Comparison of ENCODE assay signal across 21 mouse cellular contexts in the genomic region with DNA sequence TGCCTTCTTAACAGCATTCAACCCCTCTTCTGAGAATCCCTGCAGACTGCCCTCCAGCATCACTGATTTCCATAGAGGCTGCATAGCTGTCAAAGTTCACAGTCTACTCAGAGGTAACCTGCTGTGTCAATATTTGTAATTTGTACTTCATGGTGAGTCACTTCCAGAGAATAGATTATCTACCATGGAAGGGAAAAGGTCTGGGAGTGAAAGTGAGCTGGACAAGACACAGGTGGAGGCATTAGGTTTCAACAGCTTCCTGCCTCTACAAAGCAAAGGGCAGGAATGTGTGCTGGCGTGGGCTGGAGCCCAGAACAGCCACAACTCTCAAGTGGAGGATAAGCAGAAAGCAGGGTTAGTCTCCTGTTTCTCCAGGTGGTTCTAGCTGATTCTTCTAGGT.
DNase-seq lines count a peak whose midpoint lies in the region; ATAC-seq lines count a peak whose summit lies in the region.
"Had no signal": no experiment of that assay in that cellular context is flagged by ENCODE, and none has a peak within 500 bp of the region (broad histone marks: within the 10 kb centered on the region; RNA-seq: fewer than 3 reads in every experiment).

No protein-coding gene starts in this region.

- H3K4me3 ChIP-seq in liver, embryonic 13.5 days (replicated peaks): no peak overlapping the region
- H3K4me3 ChIP-seq in intestine, embryonic 15.5 days (replicated peaks): no peak overlapping the region
- H3K4me3 ChIP-seq in intestine, embryonic 16.5 days (ENCODE audit: low read length): no peak overlapping the region
- H3K4me3 ChIP-seq in stomach, embryonic 15.5 days (replicated peaks): no peak overlapping the region
- H3K4me3 ChIP-seq: embryonic facial prominence, embryonic 10.5 days; forebrain, embryonic 12.5 days; heart, embryonic 13.5 days; hindbrain, embryonic 15.5 days; midbrain, embryonic 10.5 days had no signal

- no peak for DNase-seq in liver, embryonic 13.5 days
- DNase-seq in liver: no peak
- no peak for DNase-seq in spleen, adult 12 weeks (ENCODE audit: low spot score)
- DNase-seq in left cerebral cortex, adult 11 months (ENCODE audit: low spot score): no peak
- DNase-seq: cerebellum, adult 18-20 months; cerebellum, postnatal 25 days; heart, adult 18-20 months; heart, postnatal 36 days; kidney, adult 11 months; kidney, postnatal 4 days; layer of hippocampus, adult 9-11 months; right cerebral cortex, postnatal 25 days; thymus, postnatal 4 days had no signal

- H3K9me3 ChIP-seq in liver, embryonic 13.5 days (replicated peaks): no peaks in the 10 kb centered on the region
- no peaks in the 10 kb centered on the region for H3K9me3 ChIP-seq in intestine, embryonic 15.5 days
- H3K9me3 ChIP-seq in intestine, embryonic 16.5 days (ENCODE audit: control insufficient read depth, low read length): no peaks in the 10 kb centered on the region
- no peaks in the 10 kb centered on the region for H3K9me3 ChIP-seq in stomach, embryonic 15.5 days
- H3K9me3 ChIP-seq: embryonic facial prominence, embryonic 10.5 days; forebrain, embryonic 12.5 days; heart, embryonic 13.5 days; hindbrain, embryonic 15.5 days; midbrain, embryonic 10.5 days had no signal

- no peaks in the 10 kb centered on the region for H3K4me1 ChIP-seq in liver, embryonic 13.5 days (replicated peaks)
- no peaks in the 10 kb centered on the region for H3K4me1 ChIP-seq in intestine, embryonic 15.5 days (replicated peaks)
- peaks cover 5% of the 10 kb centered on the region; the same call in 1 of the 2 replicates for H3K4me1 ChIP-seq in intestine, embryonic 16.5 days (ENCODE audit: control insufficient read depth, insufficient read depth, low read length)
- no peaks in the 10 kb centered on the region for H3K4me1 ChIP-seq in stomach, embryonic 15.5 days
- H3K4me1 ChIP-seq: embryonic facial prominence, embryonic 10.5 days; forebrain, embryonic 12.5 days; heart, embryonic 13.5 days; hindbrain, embryonic 15.5 days; midbrain, embryonic 10.5 days had no signal

- H3K9ac ChIP-seq in liver, embryonic 13.5 days: no peak overlapping the region
- no peak overlapping the region for H3K9ac ChIP-seq in intestine, embryonic 15.5 days
- no peak overlapping the region for H3K9ac ChIP-seq in intestine, embryonic 16.5 days (ENCODE audit: low read depth, low read length)
- no peak overlapping the region for H3K9ac ChIP-seq in stomach, embryonic 15.5 days
- H3K9ac ChIP-seq: forebrain, embryonic 12.5 days; heart, embryonic 13.5 days; hindbrain, embryonic 15.5 days had no signal

- no peak overlapping the region for H3K27ac ChIP-seq in liver, embryonic 13.5 days
- H3K27ac ChIP-seq in intestine, embryonic 15.5 days: no peak overlapping the region
- H3K27ac ChIP-seq in intestine, embryonic 16.5 days (ENCODE audit: low read length): no peak overlapping the region
- H3K27ac ChIP-seq in stomach, embryonic 15.5 days: peak overlapping the region; percentile 11; the same call in 1 of the 2 replicates
- H3K27ac ChIP-seq: embryonic facial prominence, embryonic 10.5 days; forebrain, embryonic 12.5 days; heart, embryonic 13.5 days; hindbrain, embryonic 15.5 days; midbrain, embryonic 10.5 days had no signal

- no peaks in the 10 kb centered on the region for H3K27me3 ChIP-seq in liver, embryonic 13.5 days
- H3K27me3 ChIP-seq in intestine, embryonic 15.5 days (replicated peaks): no peaks in the 10 kb centered on the region
- no peaks in the 10 kb centered on the region for H3K27me3 ChIP-seq in intestine, embryonic 16.5 days (replicated peaks; ENCODE audit: control insufficient read depth, insufficient read depth, low read length)
- H3K27me3 ChIP-seq in stomach, embryonic 15.5 days (replicated peaks): no peaks in the 10 kb centered on the region
- H3K27me3 ChIP-seq: forebrain, embryonic 12.5 days; heart, embryonic 13.5 days; hindbrain, embryonic 15.5 days had no signal

- no peak overlapping the region for H3K4me2 ChIP-seq in liver, embryonic 13.5 days
- no peak overlapping the region for H3K4me2 ChIP-seq in intestine, embryonic 15.5 days (replicated peaks)
- H3K4me2 ChIP-seq in intestine, embryonic 16.5 days (ENCODE audit: low read depth, low read length): no peak overlapping the region
- no peak overlapping the region for H3K4me2 ChIP-seq in stomach, embryonic 15.5 days
- H3K4me2 ChIP-seq: forebrain, embryonic 12.5 days; heart, embryonic 13.5 days; hindbrain, embryonic 15.5 days had no signal

- H3K36me3 ChIP-seq in liver, embryonic 13.5 days: no peaks in the 10 kb centered on the region
- H3K36me3 ChIP-seq in intestine, embryonic 15.5 days: no peaks in the 10 kb centered on the region
- H3K36me3 ChIP-seq in intestine, embryonic 16.5 days (ENCODE audit: control insufficient read depth, insufficient read depth, low read length): no peaks in the 10 kb centered on the region
- H3K36me3 ChIP-seq in stomach, embryonic 15.5 days: no peaks in the 10 kb centered on the region
- H3K36me3 ChIP-seq: embryonic facial prominence, embryonic 10.5 days; forebrain, embryonic 12.5 days; heart, embryonic 13.5 days; hindbrain, embryonic 15.5 days; midbrain, embryonic 10.5 days had no signal

- peak; percentile 71 for ATAC-seq in liver, embryonic 13.5 days (ENCODE audit: low read depth)
- ATAC-seq in intestine, embryonic 15.5 days: peak; percentile 80
- ATAC-seq in intestine, embryonic 16.5 days: peak; percentile 90
- ATAC-seq in stomach, embryonic 15.5 days (ENCODE audit: insufficient read depth, low FRiP score, low read depth): peak; percentile 83; the same call in 1 of the 2 replicates

- WGBS in liver, embryonic 13.5 days (ENCODE audit: insufficient replicate concordance): 28% methylated on average over 1 of the region's 1 CpGs
- 16% methylated on average over 1 of the region's 1 CpGs for WGBS in intestine, embryonic 15.5 days
- 18% methylated on average over 1 of the region's 1 CpGs for WGBS in intestine, embryonic 16.5 days
- 12% methylated on average over 1 of the region's 1 CpGs for WGBS in stomach, embryonic 15.5 days
